Mouse (Mus musculus) hindbrain, embryonic 14.5 days (tissue): ENCODE results near the gene Gm28539. TPM values are rescaled to one million over a fixed set of nuclear protein-coding genes. Genes with fewer than 3 reads are reported as not detected.

Experiments
- ATAC-seq: fragments of 200-750 bp; cut with Nextera tagmentation; 2 replicates; pipeline ENCODE4 v1.8.0; 2017; ENCODE audit warnings: moderate number of reproducible peaks, mild to moderate bottlenecking, moderate TSS enrichment, moderate library complexity; ENCODE audit not compliant: low FRiP score
- DNase-seq: peaks from one replicate; pipeline ENCODE4 v3.0.0-alpha.2; 2015; ENCODE audit warnings: low spot score
- H3K27ac ChIP-seq: fragments of 300-500 bp; sonication (generic); 2 replicates; pipeline ENCODE4 v1.5.1; 2014; ENCODE audit warnings: mild to moderate bottlenecking, moderate library complexity
- H3K27me3 ChIP-seq: fragments of 300-500 bp; sonication (generic); 2 replicates; pipeline ENCODE4 v1.6.1; 2014; ENCODE audit warnings: mild to moderate bottlenecking, low read length, mixed read lengths; ENCODE audit not compliant: control insufficient read depth, insufficient read depth
- H3K36me3 ChIP-seq: fragments of 300-500 bp; sonication (generic); replicated peaks from 2 replicates; pipeline ENCODE4 v1.6.1; 2014; ENCODE audit not compliant: control insufficient read depth, insufficient read depth
- H3K4me1 ChIP-seq: fragments of 300-500 bp; sonication (generic); replicated peaks from 2 replicates; pipeline ENCODE4 v1.6.1; 2014; ENCODE audit warnings: antibody characterized with exemption, low read length, mixed read lengths; ENCODE audit not compliant: control insufficient read depth, insufficient read depth
- H3K4me2 ChIP-seq: fragments of 300-500 bp; sonication (generic); replicated peaks from 2 replicates; pipeline ENCODE4 v1.6.1; 2014; ENCODE audit warnings: mild to moderate bottlenecking, moderate library complexity
- H3K4me3 ChIP-seq: fragments of 300-500 bp; sonication (generic); replicated peaks from 2 replicates; pipeline ENCODE4 v1.5.1; 2014; ENCODE audit warnings: mild to moderate bottlenecking, low read length
- H3K9ac ChIP-seq: fragments of 300-500 bp; sonication (generic); 2 replicates; pipeline ENCODE4 v1.6.1; 2014
- H3K9me3 ChIP-seq: fragments of 300-500 bp; sonication (generic); 2 replicates; pipeline ENCODE4 v1.6.1; 2016; ENCODE audit warnings: low read length; ENCODE audit not compliant: control insufficient read depth
- WGBS: fragments of 180-500 bp; shearing (Covaris S2); extraction: QIAGEN DNeasy Blood & Tissue Kit; methylation state at CpG from one replicate; pipeline ENCODE4 v1.1.7; 2014; 5-methylcytosine and 5-hydroxymethylcytosine counted together
- polyA plus RNA-seq: library from polyadenylated mRNA; unstranded; fragments of >200 nt; fragmentation: Nextera tagmentation; extraction: Ambion mirVana; gene quantifications from 2 replicates; pipeline ENCODE4 v1.2.1, GENCODE M21; 2014

Gene Gm28539
- polyA plus RNA-seq, 1 experiment from 2014 or later, result not detected

GRCm38 (mm10) chr16:18811032-18811431 lies 25.4 kb upstream of the Gm28539 start:
- no peak for ATAC-seq
- 8% methylated on average over 5 of the region's 5 CpGs for WGBS

GRCm38 (mm10) chr16:18811468-18812384 lies 24.7 kb upstream of the Gm28539 start, which contains the start of the genes Ufd1 and Cdc45:
TSS of gene Ufd1 (plus strand) at chr16:18811779.
TSS of gene Cdc45 (minus strand) at chr16:18811987.
- Histone ChIP-seq H3K36me3 (peaks cover 25% of the 10 kb centered on the region), H3K27me3 (no peaks in the 10 kb centered on the region), H3K4me1 (peaks cover 10% of the 10 kb centered on the region), H3K9ac (peak within 1 kb of the TSS; percentile 66), H3K27ac (peak within 1 kb of the TSS; percentile 46), H3K4me3 (peak within 1 kb of the TSS; percentile 56), H3K4me2 (peak within 1 kb of the TSS; percentile 69), H3K9me3 (no peaks in the 10 kb centered on the region)
- ATAC-seq (peak; percentile 96), DNase-seq (peak; percentile 91)
- WGBS, result under 1% methylated on average over 42 of the region's 42 CpGs

More at GRCm38 (mm10) chr16:18811032-18811431, 25.4 kb upstream of the Gm28539 start:
- Histone ChIP-seq H3K4me1 (peaks cover 10% of the 10 kb centered on the region), H3K9me3 (no peaks in the 10 kb centered on the region), H3K9ac (peak overlapping the region; percentile 43), H3K36me3 (peaks cover 19% of the 10 kb centered on the region), H3K4me2 (peak overlapping the region; percentile 69), H3K27ac (no peak overlapping the region), H3K4me3 (peak overlapping the region; percentile 56), H3K27me3 (no peaks in the 10 kb centered on the region)
- no peak for DNase-seq

GRCm38 (mm10) chr16:18812385-18812910 lies 23.9 kb upstream of the Gm28539 start:
- 2% methylated on average over 31 of the region's 31 CpGs for WGBS

GRCm38 (mm10) chr16:18822356-18822755 lies 14.0 kb upstream of the Gm28539 start:
- Histone ChIP-seq H3K27ac (no peak overlapping the region), H3K4me1 (no peaks in the 10 kb centered on the region), H3K4me2 (no peak overlapping the region), H3K9ac (no peak overlapping the region), H3K36me3 (peaks cover 97% of the 10 kb centered on the region), H3K27me3 (no peaks in the 10 kb centered on the region), H3K9me3 (no peaks in the 10 kb centered on the region), H3K4me3 (no peak overlapping the region)
- no peak for ATAC-seq
- 92% methylated on average over 1 of the region's 1 CpGs for WGBS
- DNase-seq, result no peak

More at GRCm38 (mm10) chr16:18812385-18812910, 23.9 kb upstream of the Gm28539 start:
- H3K9ac ChIP-seq, result peak overlapping the region; percentile 66
- H3K36me3 ChIP-seq, result peaks cover 28% of the 10 kb centered on the region
- peak; percentile 33 for DNase-seq
- H3K4me3 ChIP-seq, result peak overlapping the region; percentile 56
- H3K4me1 ChIP-seq, result peaks cover 10% of the 10 kb centered on the region
- ATAC-seq, result peak; percentile 69
- peak overlapping the region; percentile 46 for H3K27ac ChIP-seq
- no peaks in the 10 kb centered on the region for H3K9me3 ChIP-seq
- H3K4me2 ChIP-seq, result peak overlapping the region; percentile 69
- H3K27me3 ChIP-seq, result no peaks in the 10 kb centered on the region

- ATAC-seq, result no peak
- Histone ChIP-seq H3K4me3 (no peak overlapping the region), H3K27me3 (no peaks in the 10 kb centered on the region), H3K27ac (no peak overlapping the region), H3K4me1 (no peaks in the 10 kb centered on the region), H3K9ac (no peak overlapping the region), H3K4me2 (no peak overlapping the region), H3K9me3 (no peaks in the 10 kb centered on the region), H3K36me3 (peaks cover 97% of the 10 kb centered on the region)
- no peak for DNase-seq
- 58% methylated on average over 4 of the region's 4 CpGs for WGBS
Observed at GRCm38 (mm10) chr16:18822925-18823324, 13.5 kb upstream of the Gm28539 start.

- Histone ChIP-seq H3K4me2 (no peak overlapping the region), H3K27ac (no peak overlapping the region), H3K4me1 (no peaks in the 10 kb centered on the region), H3K4me3 (no peak overlapping the region), H3K9ac (no peak overlapping the region), H3K36me3 (peaks cover 99% of the 10 kb centered on the region), H3K27me3 (no peaks in the 10 kb centered on the region), H3K9me3 (no peaks in the 10 kb centered on the region)
- WGBS, result 99% methylated on average over 3 of the region's 3 CpGs
- ATAC-seq (no peak), DNase-seq (no peak)
Observed at GRCm38 (mm10) chr16:18828630-18829029, 7.8 kb upstream of the Gm28539 start.

- Histone ChIP-seq H3K4me3 (no peak overlapping the region), H3K9me3 (no peaks in the 10 kb centered on the region), H3K9ac (no peak overlapping the region), H3K27me3 (no peaks in the 10 kb centered on the region), H3K4me1 (no peaks in the 10 kb centered on the region), H3K4me2 (no peak overlapping the region), H3K36me3 (peaks cover 99% of the 10 kb centered on the region), H3K27ac (no peak overlapping the region)
- DNase-seq (no peak), ATAC-seq (no peak)
- WGBS, result 94% methylated on average over 6 of the region's 6 CpGs
Observed at GRCm38 (mm10) chr16:18829102-18829501, 7.3 kb upstream of the Gm28539 start.

- DNase-seq (no peak), ATAC-seq (no peak)
- Histone ChIP-seq H3K9ac (no peak overlapping the region), H3K4me2 (no peak overlapping the region), H3K27me3 (no peaks in the 10 kb centered on the region), H3K36me3 (peaks cover 65% of the 10 kb centered on the region), H3K9me3 (no peaks in the 10 kb centered on the region), H3K4me3 (no peak overlapping the region), H3K27ac (no peak overlapping the region), H3K4me1 (peaks cover 5% of the 10 kb centered on the region)
- WGBS, result 77% methylated on average over 2 of the region's 2 CpGs
Observed at GRCm38 (mm10) chr16:18833486-18833885, 2.9 kb upstream of the Gm28539 start.

- ATAC-seq (peak; percentile 43), DNase-seq (no peak)
- peaks cover 49% of the 10 kb centered on the region for H3K36me3 ChIP-seq
- no peaks in the 10 kb centered on the region for H3K9me3 ChIP-seq
- no peaks in the 10 kb centered on the region for H3K27me3 ChIP-seq
- peak overlapping the region; percentile 89; the same call in 1 of the 2 replicates for H3K9ac ChIP-seq
- peaks cover 5% of the 10 kb centered on the region for H3K4me1 ChIP-seq
- peak overlapping the region; percentile 59 for H3K4me2 ChIP-seq
- H3K4me3 ChIP-seq, result peak overlapping the region; percentile 82
- no peak overlapping the region for H3K27ac ChIP-seq
- 25% methylated on average over 3 of the region's 3 CpGs for WGBS
Observed at GRCm38 (mm10) chr16:18836073-18836467, 314 bp upstream of the Gm28539 start.
